Mouse (Mus musculus) heart, postnatal 0 days (tissue): Measurements from ENCODE around the gene Lst1.

Source experiments
- CTCF ChIP-seq: IDR thresholded peaks from 2 replicates; pipeline ENCODE4 v1.5.1; 2016; ENCODE audit warnings: antibody characterized with exemption, control low read depth, low read depth
- EP300 ChIP-seq: IDR thresholded peaks from 2 replicates; pipeline ENCODE4 v1.6.1; 2016; ENCODE audit warnings: antibody characterized with exemption, low read depth

DNA sequence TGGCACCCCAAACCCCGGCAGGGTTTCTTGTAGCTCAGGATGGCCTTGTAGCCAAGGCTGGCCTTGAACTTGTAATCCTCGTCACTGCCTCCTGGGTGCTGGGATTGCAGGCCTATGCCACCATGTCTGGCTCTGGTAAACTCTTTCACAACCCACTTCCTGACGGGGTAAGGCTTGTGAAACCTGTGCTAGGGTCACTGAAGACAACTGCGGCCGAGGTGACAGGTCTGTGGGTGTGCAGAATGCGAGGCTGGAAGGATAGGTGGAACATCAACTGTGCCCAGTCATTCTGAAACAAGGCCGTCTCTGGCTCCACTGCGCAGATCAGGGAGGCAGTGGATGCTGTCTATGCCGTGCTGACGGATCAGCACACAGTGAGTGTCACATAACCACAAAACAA lies 42.8 kb upstream of the Lst1 start:
- no peak for TF ChIP-seq CTCF
- no peak for TF ChIP-seq EP300
